Mouse (Mus musculus): ENCODE results near the gene Tomm40l. TPM values are rescaled to one million over a fixed set of nuclear protein-coding genes. Genes with fewer than 3 reads are reported as not detected.
A peak's percentile ranks its signal among the peaks of the same experiment; 100 is the strongest.

The Tomm40l gene
- polyA plus RNA-seq, 1 experiment from 2014 or later: 32.4 TPM

DNA sequence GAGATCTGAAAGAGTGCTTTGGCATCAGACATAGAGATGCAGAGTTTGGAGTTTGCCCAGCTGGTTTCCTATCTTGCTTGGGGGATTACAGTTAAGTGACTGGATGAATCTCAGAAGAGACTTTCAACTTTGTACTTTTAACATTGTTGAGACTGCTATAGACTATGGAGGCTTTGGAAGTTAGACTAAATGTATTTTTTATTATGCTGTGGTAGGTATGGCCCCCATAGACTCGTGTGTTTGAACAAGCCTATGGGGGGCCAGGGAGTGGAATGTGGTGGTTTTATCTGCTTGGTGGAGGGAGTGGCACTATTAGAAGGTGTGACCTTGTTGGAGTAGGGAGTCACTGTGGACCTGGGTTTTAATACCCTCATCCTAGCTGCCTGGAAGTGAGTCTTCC lies 22.8 kb downstream of the Tomm40l start:
- DNase-seq (ENCODE audit: low spot score): no peak
- no peak for ATAC-seq (replicated peaks; ENCODE audit: low FRiP score, low read depth)
- peaks cover 12% of the 10 kb centered on the region; the same call in 1 of the 2 replicates for H3K4me1 ChIP-seq (replicated peaks; ENCODE audit: insufficient read depth, low read length)
- peaks cover 9% of the 10 kb centered on the region for H3K27me3 ChIP-seq (ENCODE audit: insufficient read depth, low read length)
- no peak overlapping the region for H3K4me2 ChIP-seq (ENCODE audit: low read length)
- 48% methylated on average over 1 of the region's 1 CpGs for WGBS
- no peak for TF ChIP-seq CTCF (IDR thresholded peaks at IDR 0.05; ENCODE audit: low read depth)
- H3K9ac ChIP-seq (ENCODE audit: low read depth, low read length): no peak overlapping the region
- no peak overlapping the region for H3K27ac ChIP-seq
- no peaks in the 10 kb centered on the region for H3K9me3 ChIP-seq (replicated peaks; ENCODE audit: low read length)
- no peaks in the 10 kb centered on the region for H3K36me3 ChIP-seq (ENCODE audit: insufficient read depth, low read length)
- H3K4me3 ChIP-seq (replicated peaks; ENCODE audit: low read depth, low read length): no peak overlapping the region

DNA sequence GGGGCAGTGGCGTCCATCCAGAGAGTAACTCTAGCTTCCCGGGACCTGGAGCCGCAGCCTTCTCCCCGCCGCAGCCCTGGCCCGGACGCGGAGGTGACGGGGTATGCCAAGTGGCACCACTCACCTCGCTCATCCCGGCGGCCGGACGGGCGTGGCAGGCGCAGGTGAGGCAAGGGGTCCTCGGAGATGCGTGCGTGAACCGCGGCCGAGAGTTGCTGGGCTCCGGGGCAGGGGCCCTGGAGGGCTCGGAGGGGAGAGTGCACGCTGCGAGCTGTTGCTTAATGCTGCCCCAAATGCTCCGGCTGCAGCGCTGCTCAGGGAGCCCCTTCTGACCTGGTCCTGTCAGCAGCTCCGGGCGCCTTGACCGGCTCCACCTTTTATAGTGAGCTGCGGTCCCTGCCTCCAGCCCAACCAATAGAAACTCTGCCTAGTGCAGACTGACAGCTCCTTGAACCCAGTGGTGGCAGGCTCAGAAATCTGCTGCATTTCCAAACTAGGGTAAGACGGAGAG lies 26.4 kb downstream of the Tomm40l start, which contains the start of gene Pcp4l1:
TSS of gene Pcp4l1 (minus strand) at position 382 of the 511 bp plus-strand sequence.
- H3K9me3 ChIP-seq (replicated peaks; ENCODE audit: low read length): no peaks in the 10 kb centered on the region
- under 1% methylated on average over 33 of the region's 33 CpGs for WGBS
- H3K4me1 ChIP-seq (replicated peaks; ENCODE audit: insufficient read depth, low read length): peaks cover 23% of the 10 kb centered on the region
- H3K27ac ChIP-seq: no peak within 1 kb of the TSS
- ATAC-seq (replicated peaks; ENCODE audit: low FRiP score, low read depth) (peak; percentile 77; the same call in 1 of the 2 replicates), DNase-seq (ENCODE audit: low spot score) (peak; percentile 67)
- peak within 1 kb of the TSS; percentile 43 for H3K4me3 ChIP-seq (replicated peaks; ENCODE audit: low read depth, low read length)
- H3K9ac ChIP-seq (ENCODE audit: low read depth, low read length): peak within 1 kb of the TSS; percentile 45; the same call in 1 of the 2 replicates
- H3K36me3 ChIP-seq (ENCODE audit: insufficient read depth, low read length): no peaks in the 10 kb centered on the region
- peak within 1 kb of the TSS; percentile 85 for H3K4me2 ChIP-seq (ENCODE audit: low read length)
- peaks cover 22% of the 10 kb centered on the region for H3K27me3 ChIP-seq (ENCODE audit: insufficient read depth, low read length)
- no peak for TF ChIP-seq CTCF (IDR thresholded peaks at IDR 0.05; ENCODE audit: low read depth)

DNA sequence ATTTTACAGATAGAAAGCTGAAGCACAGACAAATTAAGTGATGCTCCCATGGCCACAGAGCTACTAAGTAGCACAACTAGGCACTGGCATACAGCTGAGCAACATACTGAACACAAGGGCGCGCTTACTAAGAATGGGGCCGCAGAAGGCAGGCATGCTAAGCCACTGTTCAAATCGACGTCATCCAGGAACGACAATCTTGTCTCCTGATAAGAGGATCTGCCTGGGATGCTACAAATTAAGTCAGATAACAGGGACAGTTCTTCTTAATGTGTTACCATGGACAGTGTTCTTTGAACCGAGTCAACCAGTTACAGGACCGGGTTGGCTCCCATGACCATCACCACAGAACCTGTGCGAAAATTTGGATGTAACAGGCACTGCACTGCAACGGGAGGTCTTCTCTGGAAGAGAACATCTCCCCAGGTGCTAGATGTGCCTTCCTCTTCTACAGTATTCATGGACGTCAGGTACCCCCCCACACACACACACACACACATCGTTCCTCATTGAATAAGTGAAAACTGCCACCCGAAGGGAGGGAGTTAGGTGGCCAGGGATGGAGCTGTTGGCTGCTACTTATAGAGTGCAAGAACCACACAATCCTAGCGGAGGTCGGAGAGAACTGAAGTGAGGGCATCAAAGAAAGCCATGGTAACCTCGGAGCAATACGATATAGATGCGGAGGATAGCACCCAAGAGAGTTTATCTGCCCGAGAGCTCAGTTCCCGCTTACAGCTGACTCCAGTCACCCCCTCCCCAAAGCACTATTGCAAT lies 27.1 kb downstream of the Tomm40l start:
- peaks cover 22% of the 10 kb centered on the region for H3K27me3 ChIP-seq (ENCODE audit: insufficient read depth, low read length)
- H3K4me2 ChIP-seq (ENCODE audit: low read length): peak overlapping the region; percentile 85
- 15% methylated on average over 20 of the region's 20 CpGs for WGBS
- H3K4me3 ChIP-seq (replicated peaks; ENCODE audit: low read depth, low read length): peak overlapping the region; percentile 43
- no peaks in the 10 kb centered on the region for H3K9me3 ChIP-seq (replicated peaks; ENCODE audit: low read length)
- ATAC-seq (replicated peaks; ENCODE audit: low FRiP score, low read depth): no peak
- H3K9ac ChIP-seq (ENCODE audit: low read depth, low read length): peak overlapping the region; percentile 45; the same call in 1 of the 2 replicates
- no peak overlapping the region for H3K27ac ChIP-seq
- peaks cover 23% of the 10 kb centered on the region for H3K4me1 ChIP-seq (replicated peaks; ENCODE audit: insufficient read depth, low read length)
- no peak for TF ChIP-seq CTCF (IDR thresholded peaks at IDR 0.05; ENCODE audit: low read depth)
- DNase-seq (ENCODE audit: low spot score): peak; percentile 16
- H3K36me3 ChIP-seq (ENCODE audit: insufficient read depth, low read length): no peaks in the 10 kb centered on the region

DNA sequence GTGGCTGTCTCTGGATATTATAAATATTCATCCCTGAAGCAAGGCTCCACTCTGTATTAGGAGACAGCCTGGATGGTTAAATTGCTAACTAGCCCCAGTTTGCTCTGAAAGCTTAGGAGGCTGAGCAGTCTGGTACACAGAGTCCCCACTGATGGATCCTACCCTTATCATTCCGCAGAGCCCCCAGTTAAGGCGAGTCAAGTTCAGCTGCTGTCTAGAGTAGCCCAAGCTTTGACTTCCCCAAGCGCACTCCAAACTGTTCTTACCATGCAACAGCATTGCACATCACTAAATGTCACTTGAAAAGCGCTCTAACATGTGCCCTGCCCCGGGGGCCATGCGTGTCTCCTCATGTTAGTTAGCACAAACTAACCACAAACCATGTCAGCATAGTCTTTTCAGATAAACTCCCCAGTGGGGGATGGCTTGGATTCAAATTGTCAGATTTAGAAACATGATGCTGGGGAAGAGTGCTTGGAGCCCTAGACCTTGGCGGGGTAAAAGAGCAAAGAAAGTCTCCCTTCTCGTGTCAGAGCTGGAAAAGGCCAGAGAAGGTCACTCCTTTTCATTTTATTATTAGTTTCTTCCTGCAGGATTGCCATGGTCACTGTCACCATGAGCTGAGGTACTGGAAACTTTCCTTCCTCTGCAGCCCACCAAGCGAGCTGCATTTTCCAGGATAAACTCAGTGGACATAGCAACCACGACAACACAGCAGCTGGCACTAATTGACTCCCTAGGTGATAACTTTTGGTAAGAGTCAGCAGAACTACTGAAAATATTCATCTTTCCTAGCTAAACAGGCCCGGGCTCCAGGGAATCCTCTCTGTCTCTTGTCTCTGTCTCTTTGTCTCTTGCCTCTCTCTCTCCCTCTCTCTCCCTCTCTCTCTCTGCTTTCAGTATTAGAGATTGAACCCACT lies 28.1 kb downstream of the Tomm40l start:
- H3K27ac ChIP-seq: no peak overlapping the region
- H3K9me3 ChIP-seq (replicated peaks; ENCODE audit: low read length): no peaks in the 10 kb centered on the region
- WGBS: 35% methylated on average over 11 of the region's 11 CpGs
- no peak overlapping the region for H3K9ac ChIP-seq (ENCODE audit: low read depth, low read length)
- peak overlapping the region; percentile 24; the same call in 1 of the 2 replicates for H3K4me3 ChIP-seq (replicated peaks; ENCODE audit: low read depth, low read length)
- ATAC-seq (replicated peaks; ENCODE audit: low FRiP score, low read depth): no peak
- peaks cover 27% of the 10 kb centered on the region for H3K4me1 ChIP-seq (replicated peaks; ENCODE audit: insufficient read depth, low read length)
- peaks cover 22% of the 10 kb centered on the region for H3K27me3 ChIP-seq (ENCODE audit: insufficient read depth, low read length)
- H3K4me2 ChIP-seq (ENCODE audit: low read length): peak overlapping the region; percentile 54; the same call in 1 of the 2 replicates
- H3K36me3 ChIP-seq (ENCODE audit: insufficient read depth, low read length): no peaks in the 10 kb centered on the region
- DNase-seq (ENCODE audit: low spot score): no peak
- no peak for TF ChIP-seq CTCF (IDR thresholded peaks at IDR 0.05; ENCODE audit: low read depth)

DNA sequence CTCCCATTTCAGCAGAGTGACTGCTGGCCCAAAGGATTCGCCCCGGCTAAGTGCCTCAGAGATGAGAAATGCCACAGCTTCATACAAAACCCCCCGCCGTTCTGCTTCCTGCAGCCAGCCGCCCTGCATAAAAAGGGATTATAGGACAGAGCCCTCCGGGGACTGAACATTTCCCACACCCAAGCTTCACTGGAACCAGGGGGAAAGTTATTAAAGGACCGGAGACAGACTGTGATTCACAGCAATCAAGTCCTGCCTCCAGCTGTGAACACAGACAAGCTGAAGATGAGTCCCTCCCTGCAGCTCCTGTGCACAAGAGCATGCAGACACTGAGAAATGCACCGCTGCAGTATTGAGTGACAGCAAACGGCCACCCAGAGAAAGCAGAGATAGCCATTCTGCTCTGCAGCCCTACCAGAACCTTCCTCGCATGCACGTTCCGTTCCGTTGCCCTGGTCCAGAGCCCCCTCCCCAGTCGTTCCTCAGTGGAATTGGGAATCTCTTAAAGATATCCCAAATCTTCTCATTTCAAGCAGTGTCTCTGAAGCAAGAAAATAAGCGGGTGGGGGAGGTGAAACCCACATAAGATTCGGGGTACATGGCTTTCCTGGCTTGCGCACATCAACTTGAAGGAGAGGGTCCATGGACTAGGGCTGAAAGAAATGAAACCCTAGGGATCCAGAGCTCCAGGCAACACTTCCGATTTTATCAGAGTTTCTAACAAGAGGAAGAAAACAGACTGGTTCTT lies 29.0 kb downstream of the Tomm40l start:
- H3K4me1 ChIP-seq (replicated peaks; ENCODE audit: insufficient read depth, low read length): peaks cover 28% of the 10 kb centered on the region
- peaks cover 22% of the 10 kb centered on the region for H3K27me3 ChIP-seq (ENCODE audit: insufficient read depth, low read length)
- H3K9me3 ChIP-seq (replicated peaks; ENCODE audit: low read length): no peaks in the 10 kb centered on the region
- ATAC-seq (replicated peaks; ENCODE audit: low FRiP score, low read depth) (no peak), DNase-seq (ENCODE audit: low spot score) (peak; percentile 52)
- WGBS: 4% methylated on average over 18 of the region's 18 CpGs
- H3K4me3 ChIP-seq (replicated peaks; ENCODE audit: low read depth, low read length): peak overlapping the region; percentile 24
- H3K27ac ChIP-seq: no peak overlapping the region; the same call in 1 of the 2 replicates
- H3K4me2 ChIP-seq (ENCODE audit: low read length): peak overlapping the region; percentile 54
- no peak overlapping the region for H3K9ac ChIP-seq (ENCODE audit: low read depth, low read length)
- no peak for TF ChIP-seq CTCF (IDR thresholded peaks at IDR 0.05; ENCODE audit: low read depth)
- no peaks in the 10 kb centered on the region for H3K36me3 ChIP-seq (ENCODE audit: insufficient read depth, low read length)
